Mouse (Mus musculus): ENCODE data around the gene Ubxn10.

Ubxn10 gene

DNA sequence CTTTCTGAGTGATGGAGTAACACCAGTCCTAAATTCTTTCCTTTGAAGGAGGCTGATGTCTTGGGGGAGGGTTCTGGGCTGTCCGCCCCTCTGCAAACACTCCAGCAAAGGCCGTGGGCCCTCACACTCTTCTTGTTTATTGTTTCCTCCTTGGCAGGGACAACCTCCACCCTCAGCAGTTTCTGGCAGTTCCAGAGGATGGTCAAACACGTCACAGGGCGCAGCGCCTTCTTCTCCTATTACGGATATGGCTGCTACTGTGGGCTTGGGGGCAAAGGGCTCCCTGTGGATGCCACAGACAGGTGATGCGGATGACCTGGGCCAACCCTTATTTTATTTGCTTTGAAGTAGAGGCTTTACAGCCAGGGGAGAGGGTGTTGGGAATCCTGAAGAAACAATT, 2.9 kb downstream of the Ubxn10 start:
- DNase-seq (ENCODE audit: low spot score): no peak

DNA sequence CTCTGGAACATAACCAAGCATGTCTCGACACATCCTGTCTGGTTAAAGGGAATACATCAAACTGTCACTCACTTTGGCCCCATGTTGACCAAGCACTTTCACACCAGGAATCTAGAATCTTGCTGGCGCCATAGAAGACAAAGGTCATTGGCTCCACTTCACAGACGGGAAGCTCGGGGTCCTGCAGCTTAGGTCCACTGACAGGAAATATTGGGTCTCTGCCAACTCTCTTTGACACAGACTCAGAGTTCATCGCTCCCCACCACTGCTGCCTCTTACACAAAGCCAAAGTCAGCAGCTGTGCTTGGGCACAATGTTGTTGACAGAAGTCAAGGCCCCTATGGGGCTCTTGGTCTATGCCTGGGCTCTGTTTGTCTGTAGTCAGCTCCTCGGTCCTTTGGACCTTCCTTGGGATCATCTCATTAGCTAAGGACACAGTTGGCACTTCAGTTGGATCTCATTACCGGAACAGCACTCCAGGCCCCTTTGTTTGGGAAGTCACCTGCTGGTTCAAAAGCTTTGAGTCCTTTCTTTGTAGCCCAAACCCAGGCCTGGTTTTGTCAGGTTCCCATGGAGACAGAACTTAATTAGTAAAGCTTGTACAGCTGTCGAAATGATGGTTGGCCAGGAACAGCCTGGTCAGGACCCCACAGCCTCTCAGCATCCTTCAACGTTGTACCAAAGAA, 7.8 kb downstream of the Ubxn10 start:
- peak; percentile 62 for DNase-seq (ENCODE audit: low spot score)

DNA sequence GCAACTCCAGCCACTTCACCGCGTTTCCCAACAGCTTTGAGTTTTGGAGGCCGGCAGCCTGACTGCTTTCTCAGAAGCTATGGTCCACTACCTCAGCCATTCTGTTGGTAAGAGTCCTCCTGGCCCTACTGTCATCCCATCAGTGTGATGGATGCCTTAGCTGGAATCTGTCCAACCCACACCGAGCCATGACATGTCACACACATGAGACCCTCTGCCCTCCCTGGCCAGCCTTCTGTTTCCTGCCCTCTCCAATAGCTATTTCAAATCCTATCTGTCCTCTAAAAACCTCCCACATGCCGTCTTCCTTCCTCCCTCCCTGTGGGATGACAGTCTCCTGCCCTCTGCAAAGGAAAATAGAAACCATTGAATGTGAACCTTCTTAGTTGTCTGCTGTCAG, 11.2 kb downstream of the Ubxn10 start:
- no peak for DNase-seq (ENCODE audit: low spot score)

DNA sequence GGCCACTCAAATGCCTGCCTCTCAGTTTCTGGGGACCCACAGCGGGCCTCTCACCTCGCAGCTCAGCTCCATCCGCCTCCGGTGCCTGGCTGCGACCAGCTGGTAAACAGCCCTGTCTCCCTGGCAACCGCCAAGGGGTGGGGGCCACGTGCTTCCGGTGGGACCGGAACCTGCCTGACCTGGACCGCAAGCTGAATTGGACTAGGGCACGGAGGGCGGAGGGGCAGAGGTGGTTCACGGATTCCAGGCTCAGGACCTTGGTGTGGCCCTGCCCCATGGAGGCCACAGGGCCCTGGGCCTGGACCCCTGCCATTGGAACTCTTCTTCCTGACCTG, 11.9 kb downstream of the Ubxn10 start:
- peak; percentile 77 for DNase-seq (ENCODE audit: low spot score)

DNA sequence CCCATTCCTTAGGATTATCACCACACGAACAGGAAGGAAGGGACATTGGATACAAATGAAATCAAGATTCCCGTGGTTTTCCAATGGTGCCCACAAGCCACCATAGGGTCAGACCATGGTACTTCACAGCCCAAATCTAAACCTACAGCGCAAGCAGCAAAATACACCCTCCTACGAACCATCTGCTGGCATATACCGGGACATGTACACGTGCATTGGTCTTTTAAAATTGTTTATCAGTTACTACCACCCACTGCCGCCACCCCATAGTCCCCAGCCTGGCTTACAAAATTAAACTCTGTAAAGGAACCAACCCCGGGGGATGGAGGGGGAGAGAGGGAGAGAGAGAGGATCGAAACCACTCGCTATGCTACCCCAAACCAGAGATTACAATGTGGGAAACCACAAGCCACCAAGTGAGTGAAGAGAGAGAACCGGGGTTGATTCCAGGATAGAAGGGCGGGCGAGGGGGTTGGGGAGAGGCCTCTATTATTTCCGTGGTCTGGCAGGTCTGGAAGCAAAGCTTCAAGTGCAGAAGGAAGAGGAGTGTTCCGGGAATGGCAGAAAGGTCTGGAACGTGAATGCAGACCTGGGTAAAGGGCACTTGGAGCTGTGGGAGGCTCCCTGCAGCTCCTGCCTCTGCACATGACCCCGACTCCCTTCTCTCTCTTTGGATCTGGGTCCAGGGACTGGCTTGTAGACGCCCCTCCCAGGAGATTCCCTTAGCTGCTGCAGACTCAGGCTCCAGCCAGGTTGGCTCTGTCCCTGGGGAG, 12.4 kb downstream of the Ubxn10 start, which contains the start of gene Pla2g2c:
Gene Pla2g2c, plus strand, starts transcription at position 439 of the 773 bp plus-strand sequence.
- no peak for DNase-seq (ENCODE audit: low spot score)

DNA sequence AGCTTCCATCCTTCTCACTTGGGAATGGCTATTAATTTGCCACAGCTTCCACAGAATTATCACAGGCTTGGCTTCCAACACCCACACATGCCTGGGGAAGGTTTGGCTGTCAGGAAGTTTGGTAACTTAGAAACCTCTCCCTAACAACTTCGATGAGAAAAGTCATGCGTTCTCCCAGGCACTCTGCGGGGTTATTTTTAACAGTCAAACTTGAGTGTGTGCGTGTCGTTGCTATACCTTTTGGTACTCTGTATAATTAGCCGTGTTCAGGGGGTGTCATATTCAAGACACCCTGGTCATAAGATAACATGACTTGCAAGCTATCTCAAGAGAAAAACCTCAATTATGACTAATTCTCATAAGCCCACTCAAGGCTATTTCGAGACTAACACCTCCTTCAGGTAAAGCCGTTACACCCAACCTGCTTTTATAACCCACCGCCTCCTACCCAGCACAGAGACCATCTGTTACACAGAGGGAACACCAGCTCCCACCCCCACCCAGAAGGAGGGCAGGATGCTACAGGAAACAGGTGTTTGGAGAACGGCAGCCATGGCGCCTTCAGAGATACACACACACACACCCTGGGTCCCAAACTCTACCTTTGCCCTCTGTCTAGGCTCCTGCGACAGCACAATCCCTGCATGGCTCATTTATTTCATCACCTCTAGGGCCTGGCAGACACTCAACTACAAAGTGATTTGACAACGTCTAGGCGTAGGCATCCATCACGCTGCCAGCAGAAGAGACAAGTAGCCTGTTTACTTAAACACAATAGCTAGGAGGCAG, 13.3 kb downstream of the Ubxn10 start:
- no peak for DNase-seq (ENCODE audit: low spot score)

DNA sequence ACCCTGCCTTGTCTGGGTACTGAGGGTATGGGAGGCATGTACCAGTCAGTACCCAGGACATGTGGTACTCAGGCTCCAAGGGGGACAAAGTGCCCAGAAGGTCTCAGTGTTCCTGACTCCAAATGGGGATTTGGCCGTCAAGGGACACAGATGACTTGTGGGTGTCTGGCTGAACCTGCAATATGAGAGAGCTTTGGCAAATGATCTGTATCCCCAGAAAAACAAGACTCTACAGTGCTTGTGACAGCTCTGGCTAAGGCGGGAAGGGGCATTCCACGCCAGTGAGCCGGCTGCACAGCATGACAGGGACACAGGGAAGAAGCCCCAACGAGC, 17.7 kb downstream of the Ubxn10 start:
- DNase-seq (ENCODE audit: low spot score): no peak

DNA sequence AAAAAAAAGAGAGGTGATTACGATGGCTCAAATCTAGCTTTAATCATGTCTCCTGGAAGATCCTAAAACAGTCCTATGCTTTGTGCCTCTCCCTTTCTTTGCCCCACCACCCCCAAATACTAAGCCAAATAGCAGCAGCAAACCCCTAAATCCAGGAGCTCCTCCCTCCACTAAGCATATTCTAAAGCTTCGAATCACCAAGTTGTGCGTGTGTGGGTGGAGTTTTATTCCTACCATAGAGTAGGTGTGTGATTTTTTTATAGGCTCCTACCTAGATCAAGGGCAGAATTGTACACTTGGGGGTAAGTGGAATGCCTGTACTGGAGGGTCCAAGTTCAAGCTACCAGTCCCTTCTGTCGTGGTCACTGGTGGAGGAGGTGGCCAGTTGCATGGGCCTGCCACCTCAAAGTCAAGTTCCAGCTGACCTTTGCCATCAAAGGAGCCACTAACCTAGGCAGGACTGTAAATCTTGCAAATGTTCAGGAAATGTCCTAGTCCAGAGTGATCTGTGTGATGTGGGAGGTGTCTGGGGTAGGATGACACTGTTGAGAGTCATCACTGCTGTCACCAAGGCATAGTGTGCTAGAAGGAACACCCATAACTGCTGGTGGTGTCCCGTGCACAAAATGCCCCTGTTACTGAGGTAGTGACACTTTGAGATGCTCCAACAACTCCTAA, 18.2 kb downstream of the Ubxn10 start:
- no peak for DNase-seq (ENCODE audit: low spot score)

DNA sequence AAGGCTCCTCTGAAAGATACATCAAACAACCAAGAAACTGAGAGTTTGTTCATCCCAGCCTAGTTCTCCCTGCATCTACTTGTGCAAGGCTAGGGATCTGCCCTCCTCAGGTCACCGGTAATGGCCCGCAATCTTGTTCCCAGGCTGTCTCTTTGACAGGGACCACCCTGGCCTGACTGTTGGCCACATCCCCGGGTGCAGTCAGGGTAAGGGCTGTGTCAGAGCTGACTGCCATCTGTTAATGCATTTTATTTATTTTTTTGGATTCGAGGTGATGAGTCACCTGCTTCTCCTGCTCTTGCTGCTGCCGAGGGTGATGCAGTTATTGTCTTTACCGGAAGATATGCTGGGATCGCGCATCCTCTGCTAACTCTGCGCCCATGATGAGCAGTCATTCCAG, 20.3 kb downstream of the Ubxn10 start:
- no peak for DNase-seq (ENCODE audit: low spot score)

DNA sequence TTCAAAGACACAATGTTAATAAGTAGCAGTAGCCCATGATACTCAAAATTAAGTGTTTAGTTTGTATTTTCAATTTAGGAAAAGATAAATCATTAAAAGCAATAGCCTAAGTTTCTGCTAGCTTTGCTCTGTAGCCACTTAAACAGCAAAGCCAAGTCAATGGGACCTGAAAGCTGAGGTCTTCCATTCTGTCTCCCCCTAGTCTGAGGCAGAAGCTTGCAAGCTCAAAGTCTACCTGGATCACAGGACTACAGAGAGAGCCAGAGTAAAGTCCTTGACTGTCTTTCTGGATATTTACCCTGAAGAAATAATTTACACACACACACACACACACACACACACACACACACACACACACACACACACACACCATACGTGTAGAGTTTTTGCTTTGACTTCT, 22.8 kb downstream of the Ubxn10 start:
- no peak for DNase-seq (ENCODE audit: low spot score)

DNA sequence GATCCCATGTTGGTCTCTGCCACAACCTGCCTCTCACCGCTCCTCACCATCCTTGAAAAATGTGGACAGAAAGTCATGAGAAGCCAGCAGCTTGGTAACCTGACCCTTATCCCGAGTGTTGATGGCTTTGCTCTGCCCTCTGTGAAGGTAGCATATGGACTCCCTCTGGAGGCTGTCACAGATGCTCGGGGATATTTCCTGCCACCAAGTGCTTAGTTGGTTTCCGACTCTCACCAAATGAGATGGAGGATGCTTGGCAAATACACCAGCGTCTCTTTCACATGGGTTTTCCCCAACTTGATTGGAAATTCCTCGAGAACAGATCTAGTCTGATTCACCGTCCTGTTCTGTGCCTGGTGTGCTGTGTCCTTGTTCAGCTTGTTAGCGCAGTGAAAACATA, 24.3 kb downstream of the Ubxn10 start:
- DNase-seq (ENCODE audit: low spot score): no peak

DNA sequence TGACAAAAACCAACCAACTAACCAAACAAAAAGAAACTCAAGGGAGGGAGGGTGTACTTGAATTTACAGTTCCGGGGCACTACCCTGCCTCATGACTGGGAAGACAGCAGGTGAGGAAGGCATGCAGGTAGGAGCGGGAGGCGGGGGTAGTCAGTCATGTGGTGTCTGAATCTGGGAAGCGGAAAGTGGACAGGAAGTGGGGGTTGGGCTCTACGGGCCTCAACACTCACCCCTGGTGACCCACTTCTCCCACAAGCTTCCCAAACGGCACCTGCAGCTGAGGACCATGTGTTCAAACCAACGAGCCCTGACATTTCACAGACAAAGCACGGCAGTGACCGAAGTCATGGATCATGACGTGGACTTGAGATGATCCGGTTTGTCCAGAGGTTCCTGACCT, 24.9 kb downstream of the Ubxn10 start:
- DNase-seq (ENCODE audit: low spot score): no peak

DNA sequence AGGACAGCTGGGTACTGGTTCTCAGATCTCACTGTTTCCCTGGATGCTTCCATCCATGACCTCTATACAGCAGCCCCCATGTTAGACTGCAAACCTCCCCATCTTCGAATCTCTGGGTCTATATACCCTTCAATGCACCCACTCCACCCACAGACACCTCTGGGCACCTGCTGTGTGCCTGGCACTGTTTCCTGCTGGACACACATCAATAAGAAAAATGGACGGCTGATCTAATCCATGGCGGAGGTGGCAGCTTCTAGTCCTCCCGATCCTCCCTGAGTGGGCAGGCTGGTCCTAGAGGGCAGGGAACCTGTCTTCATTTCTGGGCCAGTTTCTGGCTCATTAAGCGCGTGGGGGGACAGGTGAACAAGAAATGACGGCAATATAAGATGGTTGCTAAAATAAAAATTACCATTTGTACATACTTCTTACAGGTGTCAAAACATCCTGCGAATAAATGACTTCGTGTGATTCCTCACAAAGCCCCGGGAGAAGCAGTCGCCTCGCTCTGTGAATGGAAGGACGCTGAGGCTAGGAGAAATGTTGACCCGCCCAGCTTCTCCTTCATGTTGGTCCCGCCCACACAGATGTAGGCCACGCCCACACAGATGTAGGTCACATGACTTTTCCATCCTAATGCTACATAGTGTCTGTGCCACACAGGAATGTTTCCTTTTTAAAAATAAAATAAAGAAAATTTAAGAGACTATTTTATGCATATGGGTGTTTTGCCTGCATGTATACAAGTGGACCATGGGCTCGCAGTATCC, 25.7 kb downstream of the Ubxn10 start:
- no peak for DNase-seq (ENCODE audit: low spot score)

DNA sequence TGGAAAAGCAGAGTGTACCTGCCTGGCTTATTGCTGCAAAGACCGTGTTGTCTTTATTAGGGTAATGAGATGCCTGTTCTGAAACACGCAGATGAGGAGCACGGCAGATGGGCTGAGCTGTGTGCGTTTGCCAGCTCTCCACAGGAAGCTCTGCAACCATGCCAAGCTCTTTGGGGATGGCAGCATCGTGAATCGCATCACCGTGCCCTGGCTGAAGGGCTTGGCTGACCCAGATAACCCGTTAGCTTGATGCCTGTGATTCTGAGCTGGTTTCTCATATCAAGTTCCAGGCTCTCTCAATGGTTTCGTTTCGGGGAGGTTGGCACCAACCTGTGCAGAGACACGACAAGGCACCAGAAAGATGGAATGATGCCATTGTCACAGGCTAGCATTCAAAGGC, 26.3 kb downstream of the Ubxn10 start:
- DNase-seq (ENCODE audit: low spot score): no peak

DNA sequence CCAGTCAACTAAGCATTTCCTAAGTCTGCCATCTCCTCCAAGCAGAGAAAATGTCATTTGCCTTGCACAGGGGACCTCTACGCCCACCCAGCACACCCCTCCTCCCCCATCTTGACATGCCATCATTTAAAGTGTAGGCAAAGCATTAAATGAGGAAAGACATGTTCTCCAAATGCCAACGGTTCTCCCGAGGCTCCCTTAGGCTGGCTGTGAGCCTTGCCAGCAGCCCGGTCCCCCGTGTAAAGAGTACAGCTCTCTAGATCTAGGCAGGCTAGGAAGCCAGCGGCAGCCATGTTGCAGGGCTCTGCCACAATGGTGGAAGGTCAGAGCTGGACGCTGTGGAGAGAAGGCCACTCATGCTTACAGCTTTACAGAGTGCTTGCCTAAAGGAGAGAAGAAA, 27.0 kb downstream of the Ubxn10 start:
- DNase-seq (ENCODE audit: low spot score): no peak

DNA sequence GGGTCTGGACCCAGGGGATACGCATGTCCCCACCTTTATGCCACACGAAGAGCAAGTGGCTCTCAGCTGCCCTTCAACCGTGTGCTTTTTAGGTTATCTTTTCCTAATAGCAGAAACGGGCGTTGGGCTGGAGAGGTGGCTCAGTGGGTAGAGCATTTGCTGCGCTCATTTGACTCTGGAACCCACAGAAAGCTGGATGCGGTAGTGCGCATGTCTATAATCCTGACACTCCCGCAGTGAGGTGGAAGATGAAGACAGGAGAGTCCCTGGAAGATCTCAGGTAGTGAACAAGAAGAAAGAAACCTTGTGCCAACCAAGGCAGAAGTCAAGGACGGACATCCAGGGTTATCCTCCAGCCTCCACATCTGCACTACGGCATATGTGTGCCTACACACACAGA, 27.7 kb downstream of the Ubxn10 start:
- DNase-seq (ENCODE audit: low spot score): no peak

DNA sequence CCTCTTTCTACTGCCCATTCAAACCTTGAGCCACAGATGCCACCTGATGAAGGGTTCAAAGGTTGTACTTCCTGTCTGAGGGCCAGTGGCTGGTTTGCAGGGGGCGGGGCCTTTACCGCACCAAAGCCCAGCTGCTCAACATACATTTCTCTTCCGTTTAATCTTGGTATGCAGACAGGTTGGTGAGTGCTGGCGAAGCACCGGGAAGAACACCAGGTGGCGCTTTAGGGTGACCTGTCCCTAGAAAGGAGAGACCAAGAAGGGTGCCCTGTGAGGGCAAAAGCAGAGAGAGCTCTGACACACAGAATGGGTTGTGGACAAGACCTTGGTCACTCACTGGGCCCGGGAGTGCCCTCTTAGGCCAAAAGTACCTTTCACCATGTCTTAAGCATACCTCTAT, 28.3 kb downstream of the Ubxn10 start:
- peak; percentile 86 for DNase-seq (ENCODE audit: low spot score)

DNA sequence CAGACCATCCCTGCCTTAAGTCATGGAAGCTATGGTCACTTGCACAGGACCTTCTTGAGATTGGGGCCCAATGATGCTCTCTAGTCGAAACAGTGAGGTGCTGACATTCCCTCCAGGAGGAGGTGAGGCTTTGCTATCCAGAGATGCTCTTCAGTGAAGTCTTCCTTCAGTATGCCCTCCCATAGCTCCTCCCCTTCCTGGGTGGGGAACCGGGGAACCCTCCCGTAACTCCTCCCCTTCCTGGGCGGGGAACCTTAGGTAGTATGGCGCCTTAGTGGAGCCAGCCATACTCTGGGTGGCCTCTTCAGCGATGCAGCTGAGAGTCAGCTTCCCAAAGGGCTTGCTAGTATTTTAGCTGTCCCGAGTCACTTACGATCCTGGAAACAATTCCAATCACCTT, 30.3 kb downstream of the Ubxn10 start:
- no peak for DNase-seq (ENCODE audit: low spot score)

DNA sequence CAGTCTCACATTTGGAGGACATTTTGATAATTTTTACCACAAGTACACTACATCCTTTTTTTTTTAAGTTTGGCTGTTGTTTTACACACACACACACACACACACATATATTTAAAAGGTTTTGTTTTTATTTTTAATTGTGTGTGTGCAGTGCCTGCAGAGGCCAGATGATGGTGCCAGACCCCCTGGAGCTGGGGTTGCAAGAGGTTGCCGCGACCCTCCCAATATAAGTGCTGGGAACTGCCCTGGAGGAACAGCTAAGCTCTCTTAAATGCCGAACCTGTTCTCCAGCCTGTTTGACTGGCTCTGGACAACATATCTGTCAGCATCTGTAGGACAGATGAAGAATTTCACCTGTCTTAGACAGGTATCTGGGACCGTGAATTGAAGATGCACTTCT, 32.8 kb downstream of the Ubxn10 start:
- DNase-seq (ENCODE audit: low spot score): no peak

DNA sequence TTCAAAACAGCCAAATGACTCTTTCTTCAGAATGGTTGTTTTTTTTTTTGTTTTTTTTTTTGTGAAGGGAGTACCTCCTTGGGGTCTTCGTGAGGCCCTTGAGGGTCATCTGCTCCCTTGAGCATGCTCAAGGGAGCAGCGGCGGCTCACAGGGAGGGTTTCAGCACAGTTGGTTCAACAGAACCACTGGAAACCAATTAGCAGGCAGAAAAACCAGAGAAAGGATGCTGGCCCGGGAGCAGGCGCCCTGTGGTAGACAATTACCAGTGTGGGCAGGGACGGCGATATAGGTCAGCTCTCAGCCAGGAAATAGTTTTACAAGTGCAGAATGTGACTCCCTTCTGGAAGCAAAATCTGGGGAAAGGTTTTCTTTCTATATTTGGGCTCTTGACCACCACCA, 33.4 kb downstream of the Ubxn10 start:
- DNase-seq (ENCODE audit: low spot score): no peak

DNA sequence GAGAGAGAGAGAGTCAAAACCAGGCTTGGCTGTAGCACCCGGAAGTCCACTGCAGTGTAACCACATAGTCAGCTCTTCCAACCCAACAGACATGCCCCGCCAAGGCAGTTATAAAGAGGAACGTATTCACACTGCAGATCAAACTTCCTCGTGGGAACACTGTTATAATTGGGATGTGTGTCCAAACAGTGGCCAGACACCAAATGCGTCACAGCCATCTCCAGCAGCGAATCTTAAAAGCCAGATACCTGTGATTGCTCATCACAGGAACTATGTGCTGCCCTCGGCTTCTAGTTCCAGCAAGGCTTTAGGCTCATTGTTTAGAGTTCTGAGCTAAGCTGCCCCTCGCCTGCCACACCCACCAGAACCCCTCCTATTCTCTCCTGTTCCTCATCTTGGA, 34.4 kb downstream of the Ubxn10 start:
- no peak for DNase-seq (ENCODE audit: low spot score)

DNA sequence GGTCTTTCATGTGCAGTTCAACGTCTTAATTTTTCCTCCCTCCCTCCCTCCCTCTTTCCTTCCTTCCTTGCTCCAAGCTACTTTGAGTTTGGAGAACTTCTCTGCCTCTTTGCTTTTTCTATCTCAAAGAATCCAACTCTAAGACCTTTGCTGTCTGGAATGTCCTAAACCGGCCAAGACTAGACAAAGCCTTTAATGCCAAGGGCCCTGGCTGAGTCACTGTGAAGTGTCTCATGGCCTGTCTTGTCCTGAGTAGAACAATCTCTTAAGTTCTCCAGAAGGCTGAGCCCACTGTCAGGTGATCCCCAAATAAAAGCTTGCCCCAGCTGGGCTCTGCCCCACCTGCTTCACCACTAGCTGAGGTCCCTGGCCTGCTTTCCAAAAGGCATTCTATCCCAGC, 34.9 kb downstream of the Ubxn10 start:
- DNase-seq (ENCODE audit: low spot score): no peak
